Mouse (Mus musculus): ENCODE results near the gene Zfp423.

The Zfp423 gene

GRCm38 (mm10) chr8:87835924-87836323 is 123.5 kb downstream of the Zfp423 start:
- DNase-seq (ENCODE audit: low read depth), result no peak

GRCm38 (mm10) chr8:87835411-87835821 is 124.0 kb downstream of the Zfp423 start:
- DNase-seq (ENCODE audit: low read depth), result no peak

GRCm38 (mm10) chr8:87834656-87835055 is 124.7 kb downstream of the Zfp423 start:
- DNase-seq (ENCODE audit: low read depth), result no peak

GRCm38 (mm10) chr8:87833841-87834620 is 125.4 kb downstream of the Zfp423 start:
- DNase-seq (ENCODE audit: low read depth), result no peak

GRCm38 (mm10) chr8:87833339-87833738 is 126.1 kb downstream of the Zfp423 start:
- no peak for DNase-seq (ENCODE audit: low read depth)

GRCm38 (mm10) chr8:87832381-87833325 is 126.7 kb downstream of the Zfp423 start:
- no peak for DNase-seq (ENCODE audit: low read depth)

GRCm38 (mm10) chr8:87831567-87831966 is 127.8 kb downstream of the Zfp423 start:
- no peak for DNase-seq (ENCODE audit: low read depth)

- DNase-seq (ENCODE audit: low read depth), result no peak
These were observed 128.3 kb downstream of the Zfp423 start for GRCm38 (mm10) chr8:87831116-87831515.

GRCm38 (mm10) chr8:87830200-87830599 is 129.2 kb downstream of the Zfp423 start:
- DNase-seq (ENCODE audit: low read depth), result no peak

- DNase-seq (ENCODE audit: low read depth), result no peak
These were observed 133.3 kb downstream of the Zfp423 start for GRCm38 (mm10) chr8:87826013-87826660.

GRCm38 (mm10) chr8:87823172-87823571 is 136.2 kb downstream of the Zfp423 start:
- no peak for DNase-seq (ENCODE audit: low read depth)

GRCm38 (mm10) chr8:87822690-87823089 is 136.7 kb downstream of the Zfp423 start:
- no peak for DNase-seq (ENCODE audit: low read depth)

GRCm38 (mm10) chr8:87822175-87822574 is 137.2 kb downstream of the Zfp423 start:
- no peak for DNase-seq (ENCODE audit: low read depth)

- DNase-seq (ENCODE audit: low read depth), result no peak
These were observed 137.7 kb downstream of the Zfp423 start for GRCm38 (mm10) chr8:87821655-87822054.

- DNase-seq (ENCODE audit: low read depth), result no peak
These were observed 140.1 kb downstream of the Zfp423 start for GRCm38 (mm10) chr8:87819263-87819662.

- no peak for DNase-seq (ENCODE audit: low read depth)
These were observed 140.9 kb downstream of the Zfp423 start for GRCm38 (mm10) chr8:87818506-87818905.

- no peak for DNase-seq (ENCODE audit: low read depth)
These were observed 143.3 kb downstream of the Zfp423 start for GRCm38 (mm10) chr8:87816141-87816540.

GRCm38 (mm10) chr8:87812661-87813060 is 146.7 kb downstream of the Zfp423 start:
- no peak for DNase-seq (ENCODE audit: low read depth)

GRCm38 (mm10) chr8:87812069-87812449 is 147.3 kb downstream of the Zfp423 start:
- DNase-seq (ENCODE audit: low read depth), result no peak

- DNase-seq (ENCODE audit: low read depth), result no peak
These were observed 147.9 kb downstream of the Zfp423 start for GRCm38 (mm10) chr8:87811399-87812068.

GRCm38 (mm10) chr8:87810771-87811170 is 148.6 kb downstream of the Zfp423 start:
- DNase-seq (ENCODE audit: low read depth), result no peak

Measured in induced T-regulatory cell, adult 2 months (primary cell).